Mouse (Mus musculus): ENCODE results near the gene 1700025B11Rik. TPM values are rescaled to one million over a fixed set of nuclear protein-coding genes. Genes with fewer than 3 reads are reported as not detected.

1700025B11Rik gene
- polyA plus RNA-seq, 1 experiment from 2014 or later, result not detected

Other genes starting within 250 kb of the 1700025B11Rik start
- not detected in 2 replicates for gene Apol7a, start 162.8 kb downstream of the 1700025B11Rik start, polyA plus RNA-seq (2014; fragmentation: Nextera tagmentation; extraction: Ambion mirVana)
- gene Apol9a, start 150.8 kb downstream of the 1700025B11Rik start, polyA plus RNA-seq (2014; fragmentation: Nextera tagmentation; extraction: Ambion mirVana), result not detected in 2 replicates
- gene Apol7b, start 114.4 kb downstream of the 1700025B11Rik start, polyA plus RNA-seq (2014; fragmentation: Nextera tagmentation; extraction: Ambion mirVana), result not detected in 2 replicates
- not detected in 2 replicates for gene Apol10a, start 84.8 kb downstream of the 1700025B11Rik start, polyA plus RNA-seq (2014; fragmentation: Nextera tagmentation; extraction: Ambion mirVana)
- not detected in 2 replicates for gene Apol11a, start 53.6 kb downstream of the 1700025B11Rik start, polyA plus RNA-seq (2014; fragmentation: Nextera tagmentation; extraction: Ambion mirVana)
- not detected in 2 replicates for gene Apol7c, start 28.6 kb downstream of the 1700025B11Rik start, polyA plus RNA-seq (2014; fragmentation: Nextera tagmentation; extraction: Ambion mirVana)
- 0.29 TPM in 1 of 2 replicates, not detected in the other for gene Apol10b, start 34.2 kb upstream of the 1700025B11Rik start, polyA plus RNA-seq (2014; fragmentation: Nextera tagmentation; extraction: Ambion mirVana)
- not detected in 2 replicates for gene Gm36245, start 37.4 kb upstream of the 1700025B11Rik start, polyA plus RNA-seq (2014; fragmentation: Nextera tagmentation; extraction: Ambion mirVana)
- not detected in 2 replicates for gene Apol11b, start 81.4 kb upstream of the 1700025B11Rik start, polyA plus RNA-seq (2014; fragmentation: Nextera tagmentation; extraction: Ambion mirVana)
- not detected in 2 replicates for gene Apol7e, start 137.0 kb upstream of the 1700025B11Rik start, polyA plus RNA-seq (2014; fragmentation: Nextera tagmentation; extraction: Ambion mirVana)
- not detected in 2 replicates for gene Apol9b, start 167.1 kb upstream of the 1700025B11Rik start, polyA plus RNA-seq (2014; fragmentation: Nextera tagmentation; extraction: Ambion mirVana)
- gene Apol8, start 195.1 kb upstream of the 1700025B11Rik start, polyA plus RNA-seq (2014; fragmentation: Nextera tagmentation; extraction: Ambion mirVana), result 0.11 and 0.34 TPM in 2 replicates

All from midbrain, embryonic 11.5 days (tissue).